Mouse (Mus musculus): ENCODE results near the gene Cyp2g1. TPM values are rescaled to one million over a fixed set of nuclear protein-coding genes. Genes with fewer than 3 reads are reported as not detected.
A peak's percentile ranks its signal among the peaks of the same experiment; 100 is the strongest.

Cyp2g1 gene
- not detected in 2 replicates for polyA plus RNA-seq (2012; rRNA removed)

DNA sequence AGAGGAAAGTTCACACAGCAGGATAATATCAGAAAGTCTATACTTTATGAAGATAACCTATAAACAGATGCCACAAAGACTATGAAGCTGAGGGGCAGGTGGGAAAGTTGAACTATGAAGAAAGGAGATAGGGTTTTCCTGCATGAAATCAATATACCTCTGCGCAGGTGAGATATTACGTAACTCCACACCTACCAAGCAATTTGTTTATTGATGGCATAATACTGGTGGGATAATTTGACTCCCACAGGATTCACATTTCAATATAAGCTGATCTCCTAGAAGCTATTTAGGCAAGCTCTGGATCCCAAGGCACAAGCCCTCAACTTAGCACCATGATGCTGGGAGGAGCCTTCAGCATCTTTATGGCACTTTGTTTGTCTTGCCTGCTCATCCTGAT, at the start of gene Cyp2g1:
Gene Cyp2g1 (plus strand): TSS at position 301 of the 400 bp plus-strand sequence.
- WGBS: 74% methylated on average over 2 of the region's 2 CpGs
- H3K4me1 ChIP-seq (ENCODE audit: control insufficient read depth, insufficient read depth, insufficient read length, low read length): no peaks in the 10 kb centered on the region
- TF ChIP-seq POLR2A (IDR thresholded peaks at IDR 0.05; ENCODE audit: low read depth, low read length) (no peak), CTCF (IDR thresholded peaks at IDR 0.05; ENCODE audit: extremely low read depth, insufficient read length, insufficient replicate concordance, low read depth, low read length) (no peak)
- no peaks in the 10 kb centered on the region for H3K27me3 ChIP-seq (ENCODE audit: control insufficient read depth, insufficient read depth, low read length)
- no peak within 1 kb of the TSS for H3K4me3 ChIP-seq (ENCODE audit: low read depth, low read length)
- no peaks in the 10 kb centered on the region for H3K36me3 ChIP-seq (ENCODE audit: control insufficient read depth, insufficient read depth, low read length)
- no peak within 1 kb of the TSS for H3K27ac ChIP-seq (ENCODE audit: insufficient read depth, low read depth, low read length)

DNA sequence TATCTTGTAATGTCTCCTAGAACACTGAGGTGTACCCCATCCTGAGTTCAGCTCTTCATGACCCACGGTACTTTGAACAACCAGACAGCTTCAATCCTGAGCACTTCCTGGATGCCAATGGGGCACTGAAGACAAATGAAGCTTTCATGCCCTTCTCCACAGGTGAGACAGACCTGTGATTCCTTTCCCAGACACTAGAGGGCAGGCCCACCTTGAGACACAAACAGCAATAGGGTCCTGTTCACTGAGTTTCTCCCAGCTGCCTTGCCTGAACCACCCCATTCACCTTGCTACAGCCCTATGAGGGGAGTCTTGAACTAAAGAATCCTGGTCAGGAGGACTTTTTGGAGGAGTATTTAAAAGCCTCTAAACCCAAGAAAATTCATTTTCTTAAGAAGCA, 41.6 kb upstream of the Cyp2g1 start:
- whole genome bisulfite sequencing: 24% methylated on average over 1 of the region's 1 CpGs

DNA sequence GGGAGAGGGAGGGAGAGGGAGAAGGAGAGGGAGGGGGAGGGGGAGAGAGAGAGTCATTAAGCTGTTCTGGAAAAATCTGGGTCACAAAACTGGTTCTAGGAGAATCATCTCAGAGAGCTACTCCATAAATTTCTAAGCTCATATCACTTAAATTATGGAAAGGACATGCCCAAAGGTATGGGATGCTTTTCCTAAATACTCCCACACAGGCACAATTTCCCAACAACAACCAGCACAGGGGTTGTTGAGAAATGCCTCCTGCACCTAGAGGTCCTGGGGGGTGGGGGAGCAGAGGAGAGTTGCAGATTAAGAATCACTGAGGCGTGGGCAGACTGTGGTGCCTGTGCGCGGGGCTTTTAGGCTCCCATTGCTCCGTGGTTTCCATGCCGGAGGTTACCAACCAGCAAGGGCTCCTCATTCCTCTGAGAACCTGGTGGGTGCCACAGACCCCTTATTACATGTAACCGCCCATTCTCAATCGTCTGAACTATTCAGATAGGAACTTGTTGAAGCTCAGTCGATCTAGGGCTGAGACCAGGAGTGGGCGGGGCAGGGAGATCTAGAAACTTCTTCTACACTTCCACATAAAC, 38.7 kb upstream of the Cyp2g1 start:
- no peaks in the 10 kb centered on the region for H3K36me3 ChIP-seq (ENCODE audit: control insufficient read depth, insufficient read depth, low read length)
- no peaks in the 10 kb centered on the region for H3K27me3 ChIP-seq (ENCODE audit: control insufficient read depth, insufficient read depth, low read length)
- TF ChIP-seq POLR2A (IDR thresholded peaks at IDR 0.05; ENCODE audit: low read depth, low read length): no peak
- 0 out of 2 replicates have a peak, but pooled peaks cover 2% of the 10 kb centered on the region for H3K4me1 ChIP-seq (ENCODE audit: control insufficient read depth, insufficient read depth, insufficient read length, low read length)
- H3K4me3 ChIP-seq (ENCODE audit: low read depth, low read length): no peak overlapping the region
- no peak overlapping the region for H3K27ac ChIP-seq (ENCODE audit: insufficient read depth, low read depth, low read length)
- 77% methylated on average over 9 of the region's 9 CpGs for WGBS

More for the DNA sequence above, 41.6 kb upstream of the Cyp2g1 start:
- H3K4me1 ChIP-seq (ENCODE audit: control insufficient read depth, insufficient read depth, insufficient read length, low read length): no peaks in the 10 kb centered on the region
- TF ChIP-seq POLR2A (IDR thresholded peaks at IDR 0.05; ENCODE audit: low read depth, low read length) (no peak), CTCF (IDR thresholded peaks at IDR 0.05; ENCODE audit: extremely low read depth, insufficient read length, insufficient replicate concordance, low read depth, low read length) (peak; percentile 56; the same call in 1 of the 2 replicates)
- no peaks in the 10 kb centered on the region for H3K36me3 ChIP-seq (ENCODE audit: control insufficient read depth, insufficient read depth, low read length)
- H3K4me3 ChIP-seq (ENCODE audit: low read depth, low read length): no peak overlapping the region
- H3K27ac ChIP-seq (ENCODE audit: insufficient read depth, low read depth, low read length): no peak overlapping the region
- no peaks in the 10 kb centered on the region for H3K27me3 ChIP-seq (ENCODE audit: control insufficient read depth, insufficient read depth, low read length)

DNA sequence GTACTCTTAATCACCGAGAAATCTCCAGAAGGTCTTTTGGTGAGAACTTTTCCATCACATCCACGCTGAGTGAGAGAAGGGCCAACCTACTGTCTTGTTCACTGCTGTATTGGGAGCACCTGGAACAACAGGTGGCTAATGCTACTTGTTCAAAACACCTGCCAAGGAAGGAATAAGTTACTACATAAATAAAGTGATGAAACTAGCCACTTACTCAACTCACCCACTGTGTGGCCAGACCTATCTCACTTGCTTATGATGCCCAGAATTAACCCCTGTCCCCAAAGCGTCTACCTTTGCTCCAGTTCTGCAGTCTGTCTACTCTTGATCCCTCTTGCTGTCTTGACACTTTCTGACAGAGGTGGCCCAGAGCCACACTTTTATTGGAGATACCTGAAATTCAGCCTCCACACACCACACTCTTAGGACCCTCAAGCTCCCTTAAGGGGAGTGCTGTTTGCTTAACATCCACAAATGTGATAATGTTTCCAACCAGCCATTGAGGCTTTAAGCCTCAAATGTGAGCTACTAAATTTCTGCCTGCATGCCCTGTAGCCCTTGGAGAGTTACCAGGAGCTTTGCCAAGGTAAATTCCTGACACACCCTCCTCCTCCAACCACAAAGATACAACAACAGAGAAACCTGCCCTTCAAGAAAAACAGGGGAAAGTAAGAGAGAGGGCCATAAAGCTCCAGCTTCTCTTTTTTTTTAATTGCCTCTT, 35.7 kb upstream of the Cyp2g1 start:
- 42% methylated on average over 3 of the region's 3 CpGs for WGBS

DNA sequence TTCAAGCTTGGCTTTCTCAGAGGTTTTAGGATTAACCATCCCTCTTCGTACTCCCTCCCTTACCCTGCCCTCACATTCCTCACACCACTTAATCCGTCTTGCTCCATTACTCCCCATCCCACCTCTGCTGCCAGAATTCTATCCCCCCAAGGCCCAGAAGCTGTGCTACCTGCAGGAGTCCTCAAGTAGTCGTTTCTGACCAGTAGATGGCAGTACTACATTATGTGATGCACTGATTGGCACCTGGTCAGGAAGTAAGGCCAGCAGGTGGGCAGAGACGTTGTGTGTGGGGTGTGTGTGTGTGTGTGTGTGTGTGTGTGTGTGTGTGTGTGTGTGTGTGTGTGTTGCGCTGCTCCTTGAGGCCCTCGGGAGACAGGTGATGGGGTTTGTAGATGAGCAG, 32.8 kb upstream of the Cyp2g1 start:
- TF ChIP-seq CTCF (IDR thresholded peaks at IDR 0.05; ENCODE audit: extremely low read depth, insufficient read length, insufficient replicate concordance, low read depth, low read length) (peak; percentile 43; the same call in 1 of the 2 replicates), POLR2A (IDR thresholded peaks at IDR 0.05; ENCODE audit: low read depth, low read length) (no peak)
- Histone ChIP-seq H3K4me1 (ENCODE audit: control insufficient read depth, insufficient read depth, insufficient read length, low read length) (0 out of 2 replicates have a peak, but pooled peaks cover 2% of the 10 kb centered on the region), H3K27me3 (ENCODE audit: control insufficient read depth, insufficient read depth, low read length) (no peaks in the 10 kb centered on the region), H3K27ac (ENCODE audit: insufficient read depth, low read depth, low read length) (no peak overlapping the region), H3K36me3 (ENCODE audit: control insufficient read depth, insufficient read depth, low read length) (no peaks in the 10 kb centered on the region), H3K4me3 (ENCODE audit: low read depth, low read length) (no peak overlapping the region)
- 19% methylated on average over 6 of the region's 6 CpGs for WGBS

More for the DNA sequence above, 35.7 kb upstream of the Cyp2g1 start:
- Histone ChIP-seq H3K36me3 (ENCODE audit: control insufficient read depth, insufficient read depth, low read length) (no peaks in the 10 kb centered on the region), H3K27ac (ENCODE audit: insufficient read depth, low read depth, low read length) (no peak overlapping the region), H3K4me1 (ENCODE audit: control insufficient read depth, insufficient read depth, insufficient read length, low read length) (0 out of 2 replicates have a peak, but pooled peaks cover 2% of the 10 kb centered on the region), H3K4me3 (ENCODE audit: low read depth, low read length) (no peak overlapping the region), H3K27me3 (ENCODE audit: control insufficient read depth, insufficient read depth, low read length) (no peaks in the 10 kb centered on the region)
- no peak for TF ChIP-seq CTCF (IDR thresholded peaks at IDR 0.05; ENCODE audit: extremely low read depth, insufficient read length, insufficient replicate concordance, low read depth, low read length)
- TF ChIP-seq POLR2A (IDR thresholded peaks at IDR 0.05; ENCODE audit: low read depth, low read length): no peak

DNA sequence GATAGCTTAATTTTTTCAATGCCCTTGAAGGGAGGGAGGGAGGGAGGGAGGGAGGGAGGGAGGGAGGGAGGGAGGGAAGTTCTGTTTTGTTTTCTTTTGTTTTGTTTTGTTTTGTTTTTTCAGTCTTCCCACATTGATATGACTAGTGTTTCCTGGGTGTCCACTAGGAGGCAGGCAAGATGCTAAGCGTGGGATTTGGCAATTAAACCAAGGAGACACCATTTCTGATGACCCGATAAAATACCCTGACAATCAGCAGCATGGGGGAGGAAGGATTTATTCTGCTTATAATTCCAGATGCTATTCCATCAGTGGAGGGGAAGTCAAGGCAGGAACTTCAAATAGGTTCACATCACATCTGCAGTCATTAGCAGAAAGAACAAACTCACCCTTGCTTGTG, 30.9 kb upstream of the Cyp2g1 start:
- no peak for TF ChIP-seq POLR2A (IDR thresholded peaks at IDR 0.05; ENCODE audit: low read depth, low read length)
- no peak for TF ChIP-seq CTCF (IDR thresholded peaks at IDR 0.05; ENCODE audit: extremely low read depth, insufficient read length, insufficient replicate concordance, low read depth, low read length)
- WGBS: 21% methylated on average over 2 of the region's 2 CpGs
- peaks cover 7% of the 10 kb centered on the region; the same call in 1 of the 2 replicates for H3K4me1 ChIP-seq (ENCODE audit: control insufficient read depth, insufficient read depth, insufficient read length, low read length)

DNA sequence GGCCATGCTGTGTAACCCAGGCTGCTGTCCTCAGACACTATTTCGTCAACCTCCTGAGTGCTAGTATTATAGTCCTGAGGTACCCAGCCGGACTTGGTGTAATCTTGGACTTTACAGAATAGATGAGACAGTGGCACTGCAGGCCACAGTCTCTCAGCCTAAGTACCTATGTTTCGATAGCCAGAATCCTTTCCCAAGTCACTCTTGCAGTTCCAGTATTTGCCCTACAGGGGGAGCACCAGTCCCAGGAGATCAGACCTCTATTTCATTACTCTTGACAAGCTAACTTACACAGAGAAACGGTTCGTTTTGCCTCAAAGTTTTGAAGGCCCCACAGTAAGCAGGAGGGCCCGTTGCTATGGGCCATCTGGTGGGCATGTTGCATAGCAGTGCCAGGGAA, 30.2 kb upstream of the Cyp2g1 start:
- Histone ChIP-seq H3K36me3 (ENCODE audit: control insufficient read depth, insufficient read depth, low read length) (no peaks in the 10 kb centered on the region), H3K27ac (ENCODE audit: insufficient read depth, low read depth, low read length) (no peak overlapping the region), H3K4me3 (ENCODE audit: low read depth, low read length) (no peak overlapping the region), H3K4me1 (ENCODE audit: control insufficient read depth, insufficient read depth, insufficient read length, low read length) (peaks cover 8% of the 10 kb centered on the region; the same call in 1 of the 2 replicates), H3K27me3 (ENCODE audit: control insufficient read depth, insufficient read depth, low read length) (no peaks in the 10 kb centered on the region)
- TF ChIP-seq POLR2A (IDR thresholded peaks at IDR 0.05; ENCODE audit: low read depth, low read length) (no peak), CTCF (IDR thresholded peaks at IDR 0.05; ENCODE audit: extremely low read depth, insufficient read length, insufficient replicate concordance, low read depth, low read length) (peak; percentile 32; the same call in 1 of the 2 replicates)
- WGBS: 23% methylated on average over 6 of the region's 6 CpGs

More for the DNA sequence above, 30.9 kb upstream of the Cyp2g1 start:
- Histone ChIP-seq H3K27me3 (ENCODE audit: control insufficient read depth, insufficient read depth, low read length) (no peaks in the 10 kb centered on the region), H3K4me3 (ENCODE audit: low read depth, low read length) (no peak overlapping the region), H3K27ac (ENCODE audit: insufficient read depth, low read depth, low read length) (no peak overlapping the region), H3K36me3 (ENCODE audit: control insufficient read depth, insufficient read depth, low read length) (no peaks in the 10 kb centered on the region)

Data from small intestine, adult 2 months (tissue).